Mouse (Mus musculus) bone marrow, adult 2 months (tissue): ENCODE results near the gene Pla2g12b.

Experiments used
- CTCF ChIP-seq: fragments of 200-500 bp; IDR thresholded peaks from 2 replicates; pipeline ENCODE4 v1.5.1; 2011; ENCODE audit warnings: low read length, control low read depth; ENCODE audit not compliant: control insufficient read depth, insufficient read depth
- POLR2A ChIP-seq: fragments of 200-500 bp; IDR thresholded peaks from 2 replicates; pipeline ENCODE4 v1.6.1; 2011; ENCODE audit warnings: low read depth, mild to moderate bottlenecking, control low read depth, low read length, borderline replicate concordance; ENCODE audit not compliant: control insufficient read depth

- TF ChIP-seq POLR2A (no peak), CTCF (no peak)
Observed at GRCm38 (mm10) chr10:59459767-59460166, 56.3 kb downstream of the Pla2g12b start.
